Mouse (Mus musculus) testis, adult 2 months (tissue): Measurements from ENCODE around the gene Rorc.

Experiments used
- CTCF ChIP-seq: fragments of 200-500 bp; IDR thresholded peaks from 2 replicates; pipeline ENCODE4 v1.5.1; 2012; ENCODE audit warnings: low read depth, mild to moderate bottlenecking, inconsistent platforms, low read length, moderate library complexity; ENCODE audit not compliant: control insufficient read depth, insufficient read depth, insufficient replicate concordance
- POLR2A ChIP-seq: fragments of 200-500 bp; IDR thresholded peaks from 2 replicates; pipeline ENCODE4 v1.6.1; 2012; ENCODE audit warnings: low read depth, mild to moderate bottlenecking, inconsistent platforms, low read length, moderate library complexity; ENCODE audit not compliant: control insufficient read depth

DNA sequence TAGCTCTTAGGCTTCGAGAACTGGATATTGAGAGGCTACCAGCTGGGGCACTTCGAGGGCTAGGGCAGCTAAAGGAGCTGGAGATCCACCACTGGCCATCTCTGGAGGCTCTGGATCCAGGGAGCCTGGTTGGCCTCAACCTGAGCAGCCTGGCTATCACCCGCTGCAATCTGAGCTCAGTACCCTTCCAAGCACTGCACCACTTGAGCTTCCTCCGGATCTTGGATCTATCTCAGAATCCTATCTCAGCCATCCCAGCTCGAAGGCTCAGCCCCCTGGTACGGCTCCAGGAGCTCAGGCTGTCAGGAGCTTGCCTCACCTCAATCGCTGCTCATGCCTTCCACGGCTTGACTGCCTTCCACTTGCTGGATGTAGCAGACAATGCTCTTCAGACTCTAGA is 29.9 kb downstream of the Rorc start:
- no peak for TF ChIP-seq POLR2A
- no peak for TF ChIP-seq CTCF
